Mouse (Mus musculus) layer of hippocampus, postnatal 36 days (tissue): ENCODE data around the gene Lgals12. TPM values are rescaled to one million over a fixed set of nuclear protein-coding genes. Genes with fewer than 3 reads are reported as not detected.

Source experiments
- total RNA-seq, 2 experiments: library from RNA; stranded (reverse); gene quantifications; 2 replicates each; pipeline ENCODE4 v1.2.3; 2021

The Lgals12 gene
- total RNA-seq, 2 experiments from 2014 or later = 0.22 to 0.28 TPM

Other genes with a start within 250 kb of the Lgals12 start
- 10 to 100 TPM; 31.8 to 36.9 TPM for gene Spindoc, start 224.2 kb downstream of the Lgals12 start, total RNA-seq
- gene 2700081O15Rik, start 189.6 kb downstream of the Lgals12 start, total RNA-seq = 10 to 100 TPM; 46.9 to 54.4 TPM
- gene Rtn3, start 123.9 kb downstream of the Lgals12 start, total RNA-seq = 100 to 1,000 TPM; 737 to 795 TPM
- gene Atl3, start 113.2 kb downstream of the Lgals12 start, total RNA-seq = 10 to 100 TPM; 21.1 to 23.3 TPM
- gene Pla2g16, start 49.7 kb downstream of the Lgals12 start, total RNA-seq = 10 to 100 TPM; 28.3 to 28.8 TPM
- gene Hrasls5, start 5.3 kb upstream of the Lgals12 start, total RNA-seq = not detected
- gene Slc22a19, start 104.1 kb upstream of the Lgals12 start, total RNA-seq = not detected
- gene Slc22a26, start 195.5 kb upstream of the Lgals12 start, total RNA-seq = not detected